Mouse (Mus musculus): Measurements from ENCODE around the gene Tma7. TPM values are rescaled to one million over a fixed set of nuclear protein-coding genes. Genes with fewer than 3 reads are reported as not detected.

The Tma7 gene
- polyA plus RNA-seq, 1 experiment from 2014 or later: 774 TPM

GRCm38 (mm10) chr9:109120956-109121355, 38.6 kb upstream of the Tma7 start:
- no peaks in the 10 kb centered on the region for H3K9me3 ChIP-seq (ENCODE audit: control insufficient read depth, low read length)
- DNase-seq (ENCODE audit: low spot score) (no peak), ATAC-seq (ENCODE audit: low FRiP score) (no peak)
- no peak overlapping the region for H3K27ac ChIP-seq (ENCODE audit: low read depth, low read length)
- no peak overlapping the region for H3K4me2 ChIP-seq (replicated peaks; ENCODE audit: low read depth, low read length)
- H3K27me3 ChIP-seq (ENCODE audit: control insufficient read depth, insufficient read depth, low read length): no peaks in the 10 kb centered on the region
- 90% methylated on average over 6 of the region's 6 CpGs for WGBS
- no peak overlapping the region for H3K4me3 ChIP-seq (ENCODE audit: low read depth, low read length)
- H3K4me1 ChIP-seq (replicated peaks; ENCODE audit: control insufficient read depth, insufficient read depth, low read length): no peaks in the 10 kb centered on the region
- no peak overlapping the region for H3K9ac ChIP-seq (ENCODE audit: low read depth, low read length)
- peaks cover 11% of the 10 kb centered on the region for H3K36me3 ChIP-seq (ENCODE audit: control insufficient read depth, insufficient read depth, low read length)

- H3K4me2 ChIP-seq (replicated peaks; ENCODE audit: low read depth, low read length): no peak overlapping the region
- H3K9me3 ChIP-seq (ENCODE audit: control insufficient read depth, low read length): no peaks in the 10 kb centered on the region
- no peak overlapping the region for H3K27ac ChIP-seq (ENCODE audit: low read depth, low read length)
- ATAC-seq (ENCODE audit: low FRiP score): no peak
- no peaks in the 10 kb centered on the region for H3K4me1 ChIP-seq (replicated peaks; ENCODE audit: control insufficient read depth, insufficient read depth, low read length)
- no peak overlapping the region for H3K4me3 ChIP-seq (ENCODE audit: low read depth, low read length)
- no peak for DNase-seq (ENCODE audit: low spot score)
- H3K27me3 ChIP-seq (ENCODE audit: control insufficient read depth, insufficient read depth, low read length): no peaks in the 10 kb centered on the region
- 94% methylated on average over 9 of the region's 9 CpGs for WGBS
- H3K9ac ChIP-seq (ENCODE audit: low read depth, low read length): no peak overlapping the region
- H3K36me3 ChIP-seq (ENCODE audit: control insufficient read depth, insufficient read depth, low read length): peaks cover 22% of the 10 kb centered on the region
Observed at GRCm38 (mm10) chr9:109119571-109119970, 37.2 kb upstream of the Tma7 start.

- H3K4me2 ChIP-seq (replicated peaks; ENCODE audit: low read depth, low read length): no peak overlapping the region
- no peak for DNase-seq (ENCODE audit: low spot score)
- no peak overlapping the region for H3K4me3 ChIP-seq (ENCODE audit: low read depth, low read length)
- no peaks in the 10 kb centered on the region for H3K4me1 ChIP-seq (replicated peaks; ENCODE audit: control insufficient read depth, insufficient read depth, low read length)
- 89% methylated on average over 4 of the region's 4 CpGs for WGBS
- H3K27ac ChIP-seq (ENCODE audit: low read depth, low read length): no peak overlapping the region
- H3K36me3 ChIP-seq (ENCODE audit: control insufficient read depth, insufficient read depth, low read length): peaks cover 27% of the 10 kb centered on the region
- no peak for ATAC-seq (ENCODE audit: low FRiP score)
- no peaks in the 10 kb centered on the region for H3K9me3 ChIP-seq (ENCODE audit: control insufficient read depth, low read length)
- no peak overlapping the region for H3K9ac ChIP-seq (ENCODE audit: low read depth, low read length)
- H3K27me3 ChIP-seq (ENCODE audit: control insufficient read depth, insufficient read depth, low read length): no peaks in the 10 kb centered on the region
Observed at GRCm38 (mm10) chr9:109118106-109118505, 35.7 kb upstream of the Tma7 start.

GRCm38 (mm10) chr9:109116205-109116604, 33.8 kb upstream of the Tma7 start:
- DNase-seq (ENCODE audit: low spot score) (no peak), ATAC-seq (ENCODE audit: low FRiP score) (no peak)
- Histone ChIP-seq H3K4me3 (ENCODE audit: low read depth, low read length) (no peak overlapping the region), H3K4me2 (replicated peaks; ENCODE audit: low read depth, low read length) (no peak overlapping the region), H3K9ac (ENCODE audit: low read depth, low read length) (no peak overlapping the region), H3K27me3 (ENCODE audit: control insufficient read depth, insufficient read depth, low read length) (no peaks in the 10 kb centered on the region), H3K27ac (ENCODE audit: low read depth, low read length) (no peak overlapping the region), H3K36me3 (ENCODE audit: control insufficient read depth, insufficient read depth, low read length) (peaks cover 41% of the 10 kb centered on the region), H3K9me3 (ENCODE audit: control insufficient read depth, low read length) (no peaks in the 10 kb centered on the region), H3K4me1 (replicated peaks; ENCODE audit: control insufficient read depth, insufficient read depth, low read length) (no peaks in the 10 kb centered on the region)
- WGBS: 95% methylated on average over 10 of the region's 10 CpGs

GRCm38 (mm10) chr9:109114871-109115270, 32.5 kb upstream of the Tma7 start:
- Histone ChIP-seq H3K9me3 (ENCODE audit: control insufficient read depth, low read length) (no peaks in the 10 kb centered on the region), H3K36me3 (ENCODE audit: control insufficient read depth, insufficient read depth, low read length) (peaks cover 42% of the 10 kb centered on the region), H3K4me3 (ENCODE audit: low read depth, low read length) (no peak overlapping the region), H3K27ac (ENCODE audit: low read depth, low read length) (no peak overlapping the region), H3K27me3 (ENCODE audit: control insufficient read depth, insufficient read depth, low read length) (no peaks in the 10 kb centered on the region), H3K4me1 (replicated peaks; ENCODE audit: control insufficient read depth, insufficient read depth, low read length) (no peaks in the 10 kb centered on the region), H3K4me2 (replicated peaks; ENCODE audit: low read depth, low read length) (no peak overlapping the region), H3K9ac (ENCODE audit: low read depth, low read length) (no peak overlapping the region)
- DNase-seq (ENCODE audit: low spot score) (no peak), ATAC-seq (ENCODE audit: low FRiP score) (no peak)
- 87% methylated on average over 7 of the region's 7 CpGs for WGBS

GRCm38 (mm10) chr9:109114276-109114675, 31.9 kb upstream of the Tma7 start:
- no peak overlapping the region for H3K4me3 ChIP-seq (ENCODE audit: low read depth, low read length)
- no peaks in the 10 kb centered on the region for H3K9me3 ChIP-seq (ENCODE audit: control insufficient read depth, low read length)
- H3K4me2 ChIP-seq (replicated peaks; ENCODE audit: low read depth, low read length): no peak overlapping the region
- H3K9ac ChIP-seq (ENCODE audit: low read depth, low read length): no peak overlapping the region
- no peak overlapping the region for H3K27ac ChIP-seq (ENCODE audit: low read depth, low read length)
- H3K4me1 ChIP-seq (replicated peaks; ENCODE audit: control insufficient read depth, insufficient read depth, low read length): no peaks in the 10 kb centered on the region
- 96% methylated on average over 11 of the region's 11 CpGs for WGBS
- H3K27me3 ChIP-seq (ENCODE audit: control insufficient read depth, insufficient read depth, low read length): no peaks in the 10 kb centered on the region
- DNase-seq (ENCODE audit: low spot score) (no peak), ATAC-seq (ENCODE audit: low FRiP score) (no peak)
- H3K36me3 ChIP-seq (ENCODE audit: control insufficient read depth, insufficient read depth, low read length): peaks cover 42% of the 10 kb centered on the region

- no peak for ATAC-seq (ENCODE audit: low FRiP score)
Observed at GRCm38 (mm10) chr9:109113331-109113730, 30.9 kb upstream of the Tma7 start.

GRCm38 (mm10) chr9:109111591-109111990, 29.2 kb upstream of the Tma7 start:
- Histone ChIP-seq H3K4me3 (ENCODE audit: low read depth, low read length) (no peak overlapping the region), H3K27ac (ENCODE audit: low read depth, low read length) (no peak overlapping the region), H3K4me2 (replicated peaks; ENCODE audit: low read depth, low read length) (no peak overlapping the region), H3K4me1 (replicated peaks; ENCODE audit: control insufficient read depth, insufficient read depth, low read length) (no peaks in the 10 kb centered on the region), H3K36me3 (ENCODE audit: control insufficient read depth, insufficient read depth, low read length) (peaks cover 41% of the 10 kb centered on the region), H3K9ac (ENCODE audit: low read depth, low read length) (no peak overlapping the region), H3K27me3 (ENCODE audit: control insufficient read depth, insufficient read depth, low read length) (no peaks in the 10 kb centered on the region), H3K9me3 (ENCODE audit: control insufficient read depth, low read length) (no peaks in the 10 kb centered on the region)
- DNase-seq (ENCODE audit: low spot score) (no peak), ATAC-seq (ENCODE audit: low FRiP score) (no peak)
- WGBS: 96% methylated on average over 9 of the region's 9 CpGs

More at GRCm38 (mm10) chr9:109113331-109113730, 30.9 kb upstream of the Tma7 start:
- H3K4me3 ChIP-seq (ENCODE audit: low read depth, low read length): no peak overlapping the region
- WGBS: 93% methylated on average over 8 of the region's 8 CpGs
- no peaks in the 10 kb centered on the region for H3K9me3 ChIP-seq (ENCODE audit: control insufficient read depth, low read length)
- H3K4me2 ChIP-seq (replicated peaks; ENCODE audit: low read depth, low read length): no peak overlapping the region
- H3K27ac ChIP-seq (ENCODE audit: low read depth, low read length): no peak overlapping the region
- H3K4me1 ChIP-seq (replicated peaks; ENCODE audit: control insufficient read depth, insufficient read depth, low read length): no peaks in the 10 kb centered on the region
- H3K27me3 ChIP-seq (ENCODE audit: control insufficient read depth, insufficient read depth, low read length): no peaks in the 10 kb centered on the region
- no peak overlapping the region for H3K9ac ChIP-seq (ENCODE audit: low read depth, low read length)
- peaks cover 42% of the 10 kb centered on the region for H3K36me3 ChIP-seq (ENCODE audit: control insufficient read depth, insufficient read depth, low read length)
- no peak for DNase-seq (ENCODE audit: low spot score)

GRCm38 (mm10) chr9:109111101-109111500, 28.7 kb upstream of the Tma7 start:
- Histone ChIP-seq H3K27me3 (ENCODE audit: control insufficient read depth, insufficient read depth, low read length) (no peaks in the 10 kb centered on the region), H3K4me2 (replicated peaks; ENCODE audit: low read depth, low read length) (no peak overlapping the region), H3K4me1 (replicated peaks; ENCODE audit: control insufficient read depth, insufficient read depth, low read length) (no peaks in the 10 kb centered on the region), H3K9me3 (ENCODE audit: control insufficient read depth, low read length) (no peaks in the 10 kb centered on the region), H3K4me3 (ENCODE audit: low read depth, low read length) (no peak overlapping the region), H3K9ac (ENCODE audit: low read depth, low read length) (no peak overlapping the region), H3K27ac (ENCODE audit: low read depth, low read length) (no peak overlapping the region), H3K36me3 (ENCODE audit: control insufficient read depth, insufficient read depth, low read length) (peaks cover 40% of the 10 kb centered on the region)
- ATAC-seq (ENCODE audit: low FRiP score) (no peak), DNase-seq (ENCODE audit: low spot score) (no peak)
- 87% methylated on average over 4 of the region's 4 CpGs for WGBS

Measured in hindbrain, embryonic 11.5 days (tissue).